Mouse (Mus musculus) kidney, postnatal 0 days (tissue): ENCODE data around the gene Slc39a11. TPM values are rescaled to one million over a fixed set of nuclear protein-coding genes. Genes with fewer than 3 reads are reported as not detected.
"Not testable (repeated sequence)": the region's sequence is repeated elsewhere in the genome, so short reads cannot be mapped to it uniquely, and the experiment has no call there.

ENCODE experiments used
- ATAC-seq: fragments of 200-750 bp; cut with Nextera tagmentation; replicated peaks from 2 replicates; pipeline ENCODE4 v1.8.0; 2017; ENCODE audit warnings: low read depth, moderate number of reproducible peaks, moderate TSS enrichment, moderate library complexity; ENCODE audit not compliant: low FRiP score
- DNase-seq: peaks from one replicate; pipeline ENCODE4 v3.0.0-alpha.2; 2016; ENCODE audit warnings: low spot score
- H3K27ac ChIP-seq: fragments of 300-500 bp; sonication (generic); 2 replicates; pipeline ENCODE4 v1.5.1; 2014; ENCODE audit warnings: mild to moderate bottlenecking
- H3K27me3 ChIP-seq: fragments of 300-500 bp; sonication (generic); 2 replicates; pipeline ENCODE4 v1.6.1; 2014; ENCODE audit warnings: low read length, mixed read lengths; ENCODE audit not compliant: insufficient read depth
- H3K36me3 ChIP-seq: fragments of 300-500 bp; sonication (generic); 2 replicates; pipeline ENCODE4 v1.6.1; 2014; ENCODE audit warnings: low read length, mixed read lengths; ENCODE audit not compliant: insufficient read depth
- H3K4me1 ChIP-seq: fragments of 300-500 bp; sonication (generic); replicated peaks from 2 replicates; pipeline ENCODE4 v1.6.1; 2014; ENCODE audit warnings: antibody characterized with exemption, low read length, mixed read lengths; ENCODE audit not compliant: insufficient read depth
- H3K4me2 ChIP-seq: fragments of 300-500 bp; sonication (generic); 2 replicates; pipeline ENCODE4 v1.6.1; 2014; ENCODE audit warnings: mild to moderate bottlenecking, low read length, moderate library complexity, mixed read lengths
- H3K4me3 ChIP-seq: fragments of 300-500 bp; sonication (generic); replicated peaks from 2 replicates; pipeline ENCODE4 v1.5.1; 2014; ENCODE audit warnings: low read depth, low read length
- H3K9ac ChIP-seq: fragments of 300-500 bp; sonication (generic); 2 replicates; pipeline ENCODE4 v1.6.1; 2014; ENCODE audit warnings: low read depth, low read length
- H3K9me3 ChIP-seq: fragments of 300-500 bp; sonication (generic); replicated peaks from 2 replicates; pipeline ENCODE4 v1.6.1; 2016; ENCODE audit warnings: low read length, inconsistent platforms, mixed read lengths
- CTCF ChIP-seq: IDR thresholded peaks from 2 replicates; pipeline ENCODE4 v1.5.1; 2016; ENCODE audit warnings: antibody characterized with exemption, low read depth, mild to moderate bottlenecking, moderate library complexity
- WGBS: fragments of 180-500 bp; shearing (Covaris S2); extraction: QIAGEN DNeasy Blood & Tissue Kit; methylation state at CpG from one replicate; pipeline ENCODE4 v1.1.7; 2014; 5-methylcytosine and 5-hydroxymethylcytosine counted together
- polyA plus RNA-seq: library from polyadenylated mRNA; unstranded; fragments of >200 nt; fragmentation: Nextera tagmentation; extraction: Ambion mirVana; gene quantifications from 2 replicates; pipeline ENCODE4 v1.2.1, GENCODE M21; 2015

Slc39a11 gene
- polyA plus RNA-seq, 1 experiment from 2014 or later: 23.3 TPM

DNA sequence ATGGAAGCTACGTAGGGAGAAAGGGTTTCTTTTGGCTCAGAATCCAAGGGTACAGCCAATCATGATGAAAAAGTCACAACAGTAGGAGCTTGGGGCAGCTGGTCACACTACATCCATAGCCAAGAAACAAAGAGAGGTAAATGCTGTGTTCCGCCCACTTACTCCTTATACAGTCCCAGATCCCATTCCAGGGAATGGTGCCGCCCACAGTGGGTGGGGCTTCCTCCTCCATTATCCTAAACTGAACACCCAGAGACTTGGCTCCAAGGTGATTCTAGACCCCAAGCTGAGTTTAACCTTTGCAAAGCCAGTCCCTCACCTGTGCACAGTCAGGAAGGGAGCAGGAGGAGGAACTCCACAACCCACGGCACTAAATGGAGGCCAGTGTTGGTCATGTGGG lies 72.7 kb downstream of the Slc39a11 start:
- H3K4me1 ChIP-seq: no peaks in the 10 kb centered on the region
- no peak overlapping the region for H3K4me2 ChIP-seq
- no peaks in the 10 kb centered on the region for H3K27me3 ChIP-seq
- TF ChIP-seq CTCF: no peak
- no peak overlapping the region for H3K4me3 ChIP-seq
- no peaks in the 10 kb centered on the region for H3K36me3 ChIP-seq
- no peaks in the 10 kb centered on the region for H3K9me3 ChIP-seq
- H3K9ac ChIP-seq: no peak overlapping the region
- H3K27ac ChIP-seq: no peak overlapping the region
- ATAC-seq (no peak), DNase-seq (no peak)
- WGBS: 87% methylated on average over 4 of the region's 4 CpGs

GRCm38 (mm10) chr11:113572641-113573040 lies 77.2 kb downstream of the Slc39a11 start:
- H3K4me3 ChIP-seq: no peak overlapping the region
- no peak overlapping the region for H3K4me2 ChIP-seq
- H3K27ac ChIP-seq: no peak overlapping the region
- H3K27me3 ChIP-seq: no peaks in the 10 kb centered on the region
- ATAC-seq (no peak), DNase-seq (no peak)
- no peaks in the 10 kb centered on the region for H3K4me1 ChIP-seq
- no peaks in the 10 kb centered on the region for H3K9me3 ChIP-seq
- H3K36me3 ChIP-seq: no peaks in the 10 kb centered on the region
- H3K9ac ChIP-seq: no peak overlapping the region
- TF ChIP-seq CTCF: no peak
- WGBS: 59% methylated on average over 6 of the region's 6 CpGs

GRCm38 (mm10) chr11:113571616-113572015 lies 78.3 kb downstream of the Slc39a11 start:
- Histone ChIP-seq H3K9ac (no peak overlapping the region), H3K36me3 (no peaks in the 10 kb centered on the region), H3K9me3 (no peaks in the 10 kb centered on the region), H3K4me1 (no peaks in the 10 kb centered on the region), H3K27ac (no peak overlapping the region), H3K4me3 (no peak overlapping the region), H3K4me2 (no peak overlapping the region), H3K27me3 (no peaks in the 10 kb centered on the region)
- TF ChIP-seq CTCF: no peak
- DNase-seq (no peak), ATAC-seq (no peak)

DNA sequence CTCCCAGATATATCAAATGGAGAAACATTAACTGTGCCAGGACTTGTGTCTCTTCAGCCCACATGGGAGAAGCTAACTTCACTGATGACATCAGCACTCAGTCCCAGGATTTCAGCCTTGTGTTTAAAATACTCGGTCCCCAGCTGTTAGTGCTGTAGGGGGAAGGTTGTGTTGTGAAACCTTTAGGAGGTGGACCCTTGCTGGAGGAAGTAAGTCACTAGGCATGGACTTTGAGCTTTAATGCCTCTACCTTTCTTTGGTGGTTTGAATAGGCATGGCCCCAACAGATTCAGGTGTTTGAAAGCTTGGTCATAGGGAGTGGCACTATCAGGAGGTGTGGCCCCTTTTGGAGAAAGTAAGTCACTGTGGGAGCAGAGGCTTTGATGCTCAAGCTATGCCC lies 80.9 kb downstream of the Slc39a11 start:
- Histone ChIP-seq H3K9ac (no peak overlapping the region), H3K36me3 (no peaks in the 10 kb centered on the region), H3K4me3 (no peak overlapping the region), H3K27ac (no peak overlapping the region), H3K4me2 (no peak overlapping the region), H3K9me3 (no peaks in the 10 kb centered on the region), H3K27me3 (no peaks in the 10 kb centered on the region), H3K4me1 (no peaks in the 10 kb centered on the region)
- WGBS: 88% methylated on average over 1 of the region's 1 CpGs
- no peak for ATAC-seq
- DNase-seq: no peak
- no peak for TF ChIP-seq CTCF

GRCm38 (mm10) chr11:113567926-113568325 lies 82.0 kb downstream of the Slc39a11 start:
- not testable (repeated sequence) for H3K27me3 ChIP-seq, DNase-seq, H3K27ac ChIP-seq, H3K9ac ChIP-seq, ATAC-seq, H3K4me1 ChIP-seq, H3K4me3 ChIP-seq, H3K9me3 ChIP-seq, H3K4me2 ChIP-seq, H3K36me3 ChIP-seq
- 77% methylated on average over 2 of the region's 2 CpGs for WGBS

DNA sequence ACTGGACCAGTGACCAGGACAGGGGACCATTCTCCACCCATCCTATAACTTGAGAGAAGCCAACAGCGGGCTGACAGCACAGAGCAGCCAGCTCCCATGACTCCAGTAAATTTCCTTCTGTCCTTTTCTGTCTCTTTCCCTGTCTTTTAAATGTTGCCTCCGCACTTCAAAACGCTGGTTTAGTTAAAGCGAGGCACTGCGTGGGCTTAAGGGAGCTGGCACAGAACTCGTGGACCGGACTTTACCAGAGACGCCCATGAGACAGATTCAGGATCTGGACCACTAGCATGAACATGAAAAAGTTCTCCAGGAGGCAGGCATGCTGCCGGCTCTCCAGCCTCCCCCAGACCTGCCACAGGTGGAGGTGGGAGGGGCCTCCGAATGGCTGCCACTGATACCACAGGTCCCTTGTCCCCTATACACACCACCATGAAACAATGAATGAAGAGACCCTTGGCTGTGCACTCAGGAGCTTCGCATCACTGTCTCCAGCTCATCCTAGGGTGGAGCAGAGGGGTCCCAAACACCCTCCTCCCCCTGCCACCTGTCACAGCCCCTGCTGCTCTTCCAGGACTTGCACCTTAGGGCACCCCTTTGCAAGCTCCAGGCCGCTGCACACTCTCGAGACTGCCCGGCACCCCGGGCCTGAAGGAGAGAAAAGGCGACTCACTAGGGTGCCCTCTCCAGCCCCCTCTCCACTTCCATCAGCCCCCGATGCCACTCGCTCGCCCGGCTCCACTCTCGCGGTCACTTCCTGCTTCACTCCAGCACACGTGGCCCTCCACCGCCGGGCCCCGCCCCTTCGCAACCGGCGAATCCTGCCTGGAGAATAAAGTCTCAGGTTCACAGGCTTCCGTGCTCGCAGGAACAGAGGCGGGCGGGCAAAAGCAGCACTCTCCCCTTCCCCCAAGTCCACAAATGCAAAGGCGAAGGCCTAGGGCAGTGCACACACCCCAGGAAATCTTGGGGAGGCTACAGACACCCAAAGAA lies 84.6 kb downstream of the Slc39a11 start:
- Histone ChIP-seq H3K9ac (peak overlapping the region; percentile 53), H3K27ac (no peak overlapping the region), H3K9me3 (no peaks in the 10 kb centered on the region), H3K36me3 (no peaks in the 10 kb centered on the region), H3K4me3 (peak overlapping the region; percentile 46), H3K27me3 (no peaks in the 10 kb centered on the region), H3K4me1 (no peaks in the 10 kb centered on the region), H3K4me2 (peak overlapping the region; percentile 90)
- WGBS: 8% methylated on average over 33 of the region's 34 CpGs
- ATAC-seq (peak; percentile 89), DNase-seq (peak; percentile 91)
- no peak for TF ChIP-seq CTCF

GRCm38 (mm10) chr11:113562326-113562725 lies 87.6 kb downstream of the Slc39a11 start:
- H3K4me2 ChIP-seq: no peak overlapping the region
- DNase-seq: no peak
- no peaks in the 10 kb centered on the region; the same call in 1 of the 2 replicates for H3K4me1 ChIP-seq
- no peaks in the 10 kb centered on the region for H3K36me3 ChIP-seq
- H3K27me3 ChIP-seq: no peaks in the 10 kb centered on the region
- H3K27ac ChIP-seq: no peak overlapping the region
- WGBS: 76% methylated on average over 8 of the region's 8 CpGs
- no peak for TF ChIP-seq CTCF
- H3K9me3 ChIP-seq: no peaks in the 10 kb centered on the region
- H3K4me3 ChIP-seq: no peak overlapping the region
- ATAC-seq: no peak
- no peak overlapping the region for H3K9ac ChIP-seq
